Mouse (Mus musculus) gonadal fat pad, adult 2 months (tissue): Measurements from ENCODE around the gene Eif3g. TPM values are rescaled to one million over a fixed set of nuclear protein-coding genes. Genes with fewer than 3 reads are reported as not detected.

Experiments
- DNase-seq: peaks from one replicate; pipeline ENCODE4 v3.0.0-alpha.2; 2012; ENCODE audit warnings: low read depth
- polyA plus RNA-seq: library from polyadenylated mRNA; depleted of rRNA; stranded (reverse); fragments of >200 nt; gene quantifications from 2 replicates; pipeline ENCODE4 v1.2.3, GENCODE M21; 2012; rRNA removed

Gene Eif3g
- polyA plus RNA-seq = 128 and 129 TPM in 2 replicates

GRCm38 (mm10) chr9:20898511-20899073 is at the start of gene Eif3g:
Gene Eif3g, minus strand, starts transcription at chr9:20898623.
- no peak for DNase-seq

DNA sequence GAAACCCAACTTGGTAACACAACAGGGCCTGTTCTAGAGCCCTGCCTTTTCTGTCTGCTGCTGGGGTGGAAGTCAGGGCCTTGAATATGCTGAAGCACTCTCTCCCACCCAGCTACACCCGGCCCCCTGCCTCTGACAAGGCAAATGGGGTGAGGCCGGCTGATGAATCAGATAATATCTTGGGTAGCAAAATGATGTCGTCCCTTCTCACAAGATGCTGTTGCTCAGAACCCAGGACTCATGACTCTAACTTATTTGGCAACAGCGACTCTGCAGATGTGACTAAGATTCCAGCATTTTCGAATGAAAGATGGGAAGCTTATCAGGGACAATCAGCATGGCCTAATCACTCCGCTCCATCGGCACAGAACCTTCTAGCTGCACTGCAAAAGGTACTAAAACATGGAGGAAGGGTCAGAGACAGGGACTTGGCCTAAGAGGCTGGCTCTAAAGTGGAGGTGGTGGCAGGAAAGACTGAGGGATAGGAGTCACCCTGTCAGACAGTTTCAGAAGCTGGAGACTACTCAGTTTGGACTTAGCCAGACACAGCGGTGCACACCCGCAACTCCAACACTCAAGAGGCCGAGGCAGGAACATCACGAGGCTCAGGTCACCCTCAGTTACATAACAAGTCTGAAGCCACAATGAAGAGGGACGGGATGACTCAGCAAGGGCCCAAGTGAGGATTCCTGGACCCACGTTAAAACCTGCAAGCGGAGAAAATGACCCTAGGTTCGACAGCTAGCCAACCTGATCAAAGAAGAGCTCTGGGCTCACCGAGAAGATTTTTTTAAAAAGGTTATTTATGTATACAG is 47.9 kb upstream of the Eif3g start:
- no peak for DNase-seq

- DNase-seq = no peak
These were observed 46.4 kb upstream of the Eif3g start for GRCm38 (mm10) chr9:20944697-20945370.

GRCm38 (mm10) chr9:20943911-20944310 is 45.5 kb upstream of the Eif3g start:
- no peak for DNase-seq

DNA sequence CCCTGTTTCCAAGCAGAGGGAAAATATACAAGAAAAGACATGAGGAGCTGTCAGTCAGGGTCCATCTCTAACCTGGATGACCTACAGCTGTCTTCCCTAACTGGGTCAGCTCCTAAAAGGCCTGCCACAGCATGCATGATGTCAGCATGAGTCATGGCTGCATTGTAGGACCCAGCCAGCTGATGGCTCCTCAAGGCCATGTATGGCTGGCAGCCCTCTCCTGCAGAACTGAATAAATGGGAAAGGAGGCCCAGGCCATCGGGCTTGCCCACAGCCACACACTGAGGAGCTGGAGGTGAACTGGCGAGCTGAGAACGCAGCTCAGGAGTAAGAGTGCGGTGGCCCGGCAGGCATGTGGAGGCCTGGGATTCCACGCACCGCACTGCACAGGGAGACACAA is 45.0 kb upstream of the Eif3g start:
- DNase-seq = no peak

- no peak for DNase-seq
These were observed 24.8 kb upstream of the Eif3g start for GRCm38 (mm10) chr9:20923258-20923657.

GRCm38 (mm10) chr9:20916160-20916559 is 17.7 kb upstream of the Eif3g start:
- no peak for DNase-seq

DNA sequence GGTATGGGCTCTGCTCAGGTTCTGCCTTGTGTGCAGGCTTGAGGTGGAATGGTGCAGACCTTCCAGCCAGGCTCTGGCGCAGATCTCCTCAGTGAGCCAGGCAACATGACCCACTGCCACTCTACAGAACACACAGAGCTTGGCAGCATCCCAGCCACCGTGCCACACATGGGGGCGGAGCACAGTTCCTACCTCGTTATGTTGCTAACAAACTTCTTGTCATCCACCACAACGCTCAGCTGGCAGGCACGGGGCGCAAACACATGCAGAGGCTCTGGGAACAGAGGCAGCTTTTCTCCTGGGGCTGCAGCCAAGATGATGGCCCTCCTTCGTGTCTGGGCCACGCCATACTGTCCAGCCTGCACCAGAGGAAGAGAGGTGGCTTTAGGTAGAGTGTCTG is 11.5 kb upstream of the Eif3g start:
- no peak for DNase-seq

DNA sequence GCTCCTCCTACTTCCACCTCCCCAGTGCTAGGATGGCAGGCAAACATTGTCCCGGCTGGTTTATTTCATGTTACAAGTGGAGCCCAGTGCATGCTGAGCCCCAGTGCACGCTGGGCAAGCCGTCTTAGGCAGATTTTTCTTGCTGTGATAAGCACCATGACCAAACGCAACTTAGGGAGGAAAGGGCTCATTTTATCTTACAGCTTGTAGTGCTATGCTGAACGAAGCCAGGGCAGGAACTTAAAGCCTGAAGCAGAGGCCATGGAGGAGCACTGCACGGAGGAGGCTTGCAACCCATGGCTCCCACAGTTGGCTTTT is 3.7 kb upstream of the Eif3g start:
- no peak for DNase-seq

DNA sequence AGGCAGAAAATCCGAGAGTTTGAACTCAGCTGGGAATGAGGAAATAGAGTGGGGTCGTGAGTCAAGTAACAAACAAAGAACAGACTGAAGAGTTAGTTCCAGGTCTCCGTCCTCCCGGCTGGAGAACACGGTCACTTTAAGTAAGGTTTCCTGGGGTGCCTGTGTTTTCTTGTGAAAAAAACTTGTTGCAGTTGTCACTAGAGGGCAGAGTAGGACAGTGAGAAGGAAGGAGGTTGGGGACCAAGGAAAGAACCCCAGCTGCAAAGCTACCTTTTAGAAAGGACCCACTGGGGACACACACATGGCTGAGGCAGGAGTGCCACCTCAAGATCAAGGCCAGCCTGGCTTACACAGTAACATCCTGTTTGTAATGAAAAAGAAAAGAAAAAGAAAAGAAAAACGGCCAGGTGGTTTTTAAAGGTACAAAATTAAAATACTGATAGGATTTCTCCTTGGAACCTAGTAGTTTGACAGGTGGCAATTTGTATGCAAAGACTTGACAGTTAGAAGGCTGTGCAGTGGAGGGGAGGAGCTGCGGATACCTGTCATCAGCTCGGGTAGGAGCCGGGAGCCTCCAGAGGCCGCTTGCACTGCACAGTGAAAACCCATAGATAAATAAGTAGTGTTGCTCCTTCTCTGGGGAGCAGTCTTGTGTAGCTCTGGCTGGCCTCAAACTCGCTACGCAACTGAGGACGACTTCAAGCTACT is 3.2 kb upstream of the Eif3g start:
- DNase-seq = no peak

GRCm38 (mm10) chr9:20897736-20898510 is 500 bp downstream of the Eif3g start:
- DNase-seq = no peak

DNA sequence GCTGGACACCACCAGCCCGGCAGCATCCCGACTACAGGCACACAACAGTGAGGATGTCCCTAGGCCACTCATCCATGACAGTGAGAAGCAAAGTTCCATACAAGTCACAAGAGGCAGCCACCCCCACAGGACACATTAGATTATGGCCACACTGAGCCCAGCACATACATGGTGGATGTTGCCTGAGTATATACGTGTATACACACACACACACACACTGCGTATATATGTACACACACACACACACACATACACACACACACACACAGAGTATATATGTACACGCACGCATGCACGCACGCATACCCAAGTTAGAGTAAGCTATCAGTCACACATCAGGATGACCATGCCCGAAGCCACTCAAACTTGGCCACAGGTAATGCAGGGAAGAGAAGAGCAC is 3.0 kb downstream of the Eif3g start:
- no peak for DNase-seq

- DNase-seq = no peak
These were observed 3.8 kb downstream of the Eif3g start for GRCm38 (mm10) chr9:20894629-20895028.

DNA sequence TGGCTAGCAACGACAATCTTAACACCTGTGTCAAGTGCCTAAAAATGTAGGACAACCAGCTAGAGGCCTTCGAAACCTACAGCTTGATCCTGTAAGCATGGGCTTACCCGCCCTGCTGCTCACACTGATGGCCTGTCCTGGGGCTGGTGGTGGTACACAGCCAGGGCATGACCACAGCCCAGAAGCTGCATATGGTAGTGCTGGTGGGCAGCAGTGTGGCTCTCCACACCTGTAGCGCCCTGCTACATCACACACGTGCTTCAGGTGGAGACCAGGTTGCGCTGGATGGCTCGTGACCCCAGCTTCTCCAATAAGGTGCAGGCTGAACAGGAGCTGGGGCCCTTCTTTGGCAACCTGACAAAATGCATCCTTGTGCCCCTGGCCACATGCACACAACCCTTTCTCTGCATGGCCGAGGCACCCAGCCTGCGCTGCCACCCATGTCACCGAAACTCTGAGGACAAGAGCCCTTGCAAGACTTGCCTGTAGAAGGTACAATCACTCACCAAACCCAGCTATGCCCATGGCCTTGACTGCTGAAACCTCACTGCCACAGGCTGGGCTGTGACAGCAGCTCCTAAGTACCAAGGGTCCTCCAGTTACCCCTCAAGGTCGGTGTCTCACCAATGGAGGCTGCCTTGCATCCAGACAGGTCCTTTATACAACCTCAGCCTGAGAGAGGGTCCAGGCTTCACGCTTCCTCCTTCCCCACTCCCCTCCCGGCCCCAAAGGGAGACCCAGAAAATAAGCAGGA is 4.7 kb downstream of the Eif3g start:
- DNase-seq = no peak

DNA sequence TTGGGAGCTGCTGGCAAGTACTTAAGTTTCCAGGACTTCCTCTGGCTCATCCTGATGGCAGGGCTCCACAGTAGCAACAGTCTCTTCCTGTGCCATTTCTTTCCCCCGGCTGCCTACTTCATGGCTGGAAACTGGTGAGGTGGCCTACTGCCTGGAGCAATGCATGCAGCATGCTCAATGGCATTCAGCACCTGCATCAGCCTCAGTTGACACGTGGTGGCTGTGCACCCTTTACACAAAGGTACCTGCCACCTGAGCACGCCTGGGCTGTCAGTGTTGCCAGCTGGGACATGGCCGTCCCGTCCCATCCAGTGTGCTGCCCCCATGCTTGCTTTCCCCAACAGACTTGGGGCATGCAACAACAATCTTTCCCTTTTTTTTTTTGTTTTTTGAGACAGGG is 5.4 kb downstream of the Eif3g start:
- DNase-seq = no peak

DNA sequence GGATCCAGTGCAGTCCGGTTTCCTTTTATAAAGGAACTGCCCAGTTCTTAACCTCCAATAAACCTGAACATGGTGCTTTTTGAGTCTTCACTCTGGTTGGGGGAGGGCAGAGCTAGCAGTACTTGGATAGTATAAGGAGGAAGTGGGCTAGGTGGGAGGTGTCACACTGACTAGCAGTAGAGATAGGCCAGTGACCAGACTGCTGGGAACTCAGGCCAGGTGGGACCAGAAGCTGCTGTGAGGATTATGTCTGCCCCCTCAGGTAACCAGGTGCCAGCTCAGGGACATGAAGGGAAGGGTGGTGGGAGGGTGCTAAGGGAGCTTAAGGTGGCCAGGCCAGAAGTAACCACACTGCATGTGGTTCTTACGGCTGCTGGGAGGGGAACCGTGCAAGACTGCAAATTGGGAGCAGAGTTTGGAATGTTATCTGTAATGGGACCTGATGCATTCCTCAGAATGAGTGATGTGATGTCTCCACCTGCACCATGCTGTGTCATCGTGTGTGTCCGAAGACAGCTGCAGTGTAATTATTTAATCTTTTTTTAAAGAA is 6.2 kb downstream of the Eif3g start:
- DNase-seq = no peak

GRCm38 (mm10) chr9:20891339-20892103 is 6.9 kb downstream of the Eif3g start:
- no peak for DNase-seq

- DNase-seq = no peak
These were observed 8.0 kb downstream of the Eif3g start for GRCm38 (mm10) chr9:20890411-20890810.

- DNase-seq = no peak
These were observed 9.0 kb downstream of the Eif3g start for GRCm38 (mm10) chr9:20889185-20890141.
